Mouse (Mus musculus) effector memory CD4-positive, alpha-beta T cell, adult 5 months (primary cell): Measurements from ENCODE around the gene Vmn1r226. TPM values are rescaled to one million over a fixed set of nuclear protein-coding genes. Genes with fewer than 3 reads are reported as not detected.

Source experiments
- polyA plus RNA-seq: library from polyadenylated mRNA; unstranded; fragments of 100-300 nt; shearing (Covaris generic); gene quantifications from one replicate; pipeline ENCODE4 v1.2.1, GENCODE M21; 2017

Vmn1r226 gene
- not detected for polyA plus RNA-seq

DNA sequence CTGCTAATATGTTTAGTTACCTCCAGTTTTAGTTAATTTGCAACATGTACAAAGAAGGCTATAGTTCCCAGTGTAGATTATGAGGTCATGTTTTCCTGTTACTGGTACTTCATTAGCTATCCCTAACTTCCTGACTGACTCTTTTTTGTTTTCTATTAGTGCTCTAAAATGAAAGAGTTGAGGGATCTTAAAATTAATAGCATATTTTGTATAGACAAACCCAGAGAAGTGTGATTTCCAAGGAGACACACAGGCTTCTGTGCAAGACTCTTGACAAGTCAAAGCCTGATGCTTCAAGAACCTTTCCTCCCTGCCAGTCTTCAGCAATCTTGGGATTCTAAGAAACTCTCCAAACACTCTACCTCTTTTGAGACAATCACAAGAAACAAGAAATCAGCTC lies at the start of gene Vmn1r226:
Gene Vmn1r226 (plus strand): TSS at position 301 of the 400 bp plus-strand sequence.

DNA sequence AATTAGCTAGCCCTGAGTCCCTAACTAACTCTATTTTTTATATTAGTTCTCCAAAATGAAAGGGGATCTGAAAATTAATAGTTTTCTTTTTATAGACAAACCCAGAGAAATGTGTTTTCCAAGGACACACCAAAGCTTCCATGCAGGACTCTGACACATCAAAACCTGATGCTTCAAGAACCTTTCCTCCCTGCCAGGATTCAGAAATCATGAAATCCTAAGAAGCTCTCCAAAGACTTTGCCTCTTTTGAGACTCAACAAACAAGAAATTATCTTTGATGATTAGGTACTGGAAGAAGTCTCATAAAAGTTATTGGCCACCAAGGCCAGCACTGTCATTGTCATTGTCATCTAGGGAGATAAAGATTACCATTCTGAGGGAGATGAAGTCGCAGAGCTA lies 46.9 kb downstream of the Vmn1r226 start, which contains the start of gene Vmn1r227:
Gene Vmn1r227 (plus strand): TSS at position 301 of the 400 bp plus-strand sequence.

Other genes starting within 250 kb of the Vmn1r226 start
- not detected for gene Vmn2r108, start 201.5 kb upstream of the Vmn1r226 start, polyA plus RNA-seq
- gene Vmn1r225, start 184.7 kb upstream of the Vmn1r226 start, polyA plus RNA-seq, result not detected
- gene Vmn2r109, start 118.1 kb upstream of the Vmn1r226 start, polyA plus RNA-seq, result not detected
- gene Vmn2r110, start 86.4 kb upstream of the Vmn1r226 start, polyA plus RNA-seq, result 0.05 TPM
- gene Fpr-rs3, start 58.0 kb upstream of the Vmn1r226 start, polyA plus RNA-seq, result 0.36 TPM
- not detected for gene Vmn1r227, start 47.0 kb downstream of the Vmn1r226 start, polyA plus RNA-seq
- not detected for gene Vmn1r228, start 103.3 kb downstream of the Vmn1r226 start, polyA plus RNA-seq
- 0.04 TPM for gene Vmn1r229, start 128.7 kb downstream of the Vmn1r226 start, polyA plus RNA-seq
- gene Vmn1r230, start 157.6 kb downstream of the Vmn1r226 start, polyA plus RNA-seq, result not detected
- gene Vmn1r231, start 222.2 kb downstream of the Vmn1r226 start, polyA plus RNA-seq, result not detected
- not detected for gene Vmn1r232, start 236.9 kb downstream of the Vmn1r226 start, polyA plus RNA-seq